Mouse (Mus musculus) kidney, postnatal 0 days (tissue): Measurements from ENCODE around the gene Lfng. TPM values are rescaled to one million over a fixed set of nuclear protein-coding genes. Genes with fewer than 3 reads are reported as not detected.

ENCODE experiments used
- ATAC-seq: fragments of 200-750 bp; cut with Nextera tagmentation; replicated peaks from 2 replicates; pipeline ENCODE4 v1.8.0; 2017; ENCODE audit warnings: low read depth, moderate number of reproducible peaks, moderate TSS enrichment, moderate library complexity; ENCODE audit not compliant: low FRiP score
- DNase-seq: peaks from one replicate; pipeline ENCODE4 v3.0.0-alpha.2; 2016; ENCODE audit warnings: low spot score
- H3K27ac ChIP-seq: fragments of 300-500 bp; sonication (generic); 2 replicates; pipeline ENCODE4 v1.5.1; 2014; ENCODE audit warnings: mild to moderate bottlenecking
- H3K27me3 ChIP-seq: fragments of 300-500 bp; sonication (generic); 2 replicates; pipeline ENCODE4 v1.6.1; 2014; ENCODE audit warnings: low read length, mixed read lengths; ENCODE audit not compliant: insufficient read depth
- H3K36me3 ChIP-seq: fragments of 300-500 bp; sonication (generic); 2 replicates; pipeline ENCODE4 v1.6.1; 2014; ENCODE audit warnings: low read length, mixed read lengths; ENCODE audit not compliant: insufficient read depth
- H3K4me1 ChIP-seq: fragments of 300-500 bp; sonication (generic); replicated peaks from 2 replicates; pipeline ENCODE4 v1.6.1; 2014; ENCODE audit warnings: antibody characterized with exemption, low read length, mixed read lengths; ENCODE audit not compliant: insufficient read depth
- H3K4me2 ChIP-seq: fragments of 300-500 bp; sonication (generic); 2 replicates; pipeline ENCODE4 v1.6.1; 2014; ENCODE audit warnings: mild to moderate bottlenecking, low read length, moderate library complexity, mixed read lengths
- H3K4me3 ChIP-seq: fragments of 300-500 bp; sonication (generic); replicated peaks from 2 replicates; pipeline ENCODE4 v1.5.1; 2014; ENCODE audit warnings: low read depth, low read length
- H3K9ac ChIP-seq: fragments of 300-500 bp; sonication (generic); 2 replicates; pipeline ENCODE4 v1.6.1; 2014; ENCODE audit warnings: low read depth, low read length
- H3K9me3 ChIP-seq: fragments of 300-500 bp; sonication (generic); replicated peaks from 2 replicates; pipeline ENCODE4 v1.6.1; 2016; ENCODE audit warnings: low read length, inconsistent platforms, mixed read lengths
- CTCF ChIP-seq: IDR thresholded peaks from 2 replicates; pipeline ENCODE4 v1.5.1; 2016; ENCODE audit warnings: antibody characterized with exemption, low read depth, mild to moderate bottlenecking, moderate library complexity
- WGBS: fragments of 180-500 bp; shearing (Covaris S2); extraction: QIAGEN DNeasy Blood & Tissue Kit; methylation state at CpG from one replicate; pipeline ENCODE4 v1.1.7; 2014; 5-methylcytosine and 5-hydroxymethylcytosine counted together
- polyA plus RNA-seq: library from polyadenylated mRNA; unstranded; fragments of >200 nt; fragmentation: Nextera tagmentation; extraction: Ambion mirVana; gene quantifications from 2 replicates; pipeline ENCODE4 v1.2.1, GENCODE M21; 2015

Gene Lfng
- 28.8 and 33.4 TPM in 2 replicates for polyA plus RNA-seq

- Histone ChIP-seq H3K9me3 (no peaks in the 10 kb centered on the region), H3K27ac (peak within 1 kb of the TSS; percentile 77), H3K27me3 (no peaks in the 10 kb centered on the region), H3K4me1 (peaks cover 62% of the 10 kb centered on the region), H3K36me3 (no peaks in the 10 kb centered on the region), H3K4me3 (peak within 1 kb of the TSS; percentile 62), H3K4me2 (peak within 1 kb of the TSS; percentile 81), H3K9ac (peak within 1 kb of the TSS; percentile 71)
- DNase-seq (peak; percentile 97), ATAC-seq (peak; percentile 77)
- TF ChIP-seq CTCF: peak; percentile 30; the same call in 1 of the 2 replicates
- WGBS: under 1% methylated on average over 87 of the region's 91 CpGs
Observed at GRCm38 (mm10) chr5:140607001-140607835, at the start of gene Lfng. Lfng (plus strand) TSS chr5:140607320.

GRCm38 (mm10) chr5:140562601-140563000 lies 44.5 kb upstream of the Lfng start:
- no peak overlapping the region for H3K4me3 ChIP-seq
- H3K9ac ChIP-seq: no peak overlapping the region
- no peak overlapping the region for H3K27ac ChIP-seq
- WGBS: 71% methylated on average over 9 of the region's 9 CpGs
- H3K4me1 ChIP-seq: peaks cover 6% of the 10 kb centered on the region; the same call in 1 of the 2 replicates
- ATAC-seq: no peak
- DNase-seq: no peak
- no peaks in the 10 kb centered on the region for H3K9me3 ChIP-seq
- no peaks in the 10 kb centered on the region for H3K36me3 ChIP-seq
- H3K27me3 ChIP-seq: no peaks in the 10 kb centered on the region
- no peak overlapping the region for H3K4me2 ChIP-seq
- no peak for TF ChIP-seq CTCF

DNA sequence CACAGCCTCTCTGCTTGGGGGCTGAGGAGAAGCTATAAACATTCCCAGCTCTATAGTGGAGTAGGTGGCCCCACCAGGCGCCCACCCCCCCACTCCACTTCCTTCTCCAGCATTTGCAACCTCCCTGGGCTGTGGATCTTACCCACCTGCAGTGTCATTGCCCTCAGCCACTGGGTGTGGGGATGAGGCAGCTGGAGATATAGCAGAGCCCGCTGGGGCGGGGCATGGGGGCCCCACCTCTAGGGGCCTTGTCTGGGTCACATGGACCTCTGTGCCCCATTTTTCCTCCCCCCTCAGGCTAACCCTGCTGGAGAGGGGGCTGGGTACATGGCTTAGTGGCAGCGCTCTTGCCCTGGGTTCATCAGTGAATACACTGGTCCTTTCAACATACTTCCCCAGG lies 42.2 kb upstream of the Lfng start, which contains the start of gene Grifin:
Gene Grifin, minus strand, starts transcription at position 176 of the 400 bp plus-strand sequence.
- no peak for TF ChIP-seq CTCF
- no peaks in the 10 kb centered on the region for H3K36me3 ChIP-seq
- no peaks in the 10 kb centered on the region for H3K9me3 ChIP-seq
- peaks cover 6% of the 10 kb centered on the region; the same call in 1 of the 2 replicates for H3K4me1 ChIP-seq
- no peak within 1 kb of the TSS for H3K9ac ChIP-seq
- WGBS: 93% methylated on average over 4 of the region's 4 CpGs
- no peak within 1 kb of the TSS for H3K27ac ChIP-seq
- H3K4me3 ChIP-seq: no peak within 1 kb of the TSS
- ATAC-seq: no peak
- H3K4me2 ChIP-seq: no peak within 1 kb of the TSS
- H3K27me3 ChIP-seq: no peaks in the 10 kb centered on the region
- no peak for DNase-seq

DNA sequence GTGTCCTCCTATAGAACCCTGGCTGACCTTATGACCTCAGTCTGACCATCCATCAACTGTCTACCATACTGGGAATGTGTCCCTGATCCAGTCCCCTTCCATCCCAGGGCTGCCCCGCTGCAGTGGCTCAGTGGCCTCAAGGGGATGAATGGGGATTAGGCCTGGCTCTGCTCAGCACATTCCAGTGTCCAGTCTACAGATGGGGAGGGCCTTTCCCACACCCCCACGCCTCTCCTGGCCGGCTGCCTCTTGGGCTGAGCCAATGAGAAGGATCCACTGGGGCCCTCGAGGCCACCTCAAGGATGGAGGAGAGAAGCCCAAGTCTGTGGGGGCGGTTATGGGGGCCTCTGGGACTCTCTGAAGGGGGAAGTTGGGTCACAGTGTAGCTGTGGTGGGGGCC lies 41.7 kb upstream of the Lfng start:
- ATAC-seq (no peak; the same call in 1 of the 2 replicates), DNase-seq (peak; percentile 73)
- 52% methylated on average over 5 of the region's 5 CpGs for WGBS
- Histone ChIP-seq H3K9me3 (no peaks in the 10 kb centered on the region), H3K9ac (no peak overlapping the region), H3K4me3 (no peak overlapping the region), H3K36me3 (no peaks in the 10 kb centered on the region), H3K4me2 (no peak overlapping the region), H3K27me3 (no peaks in the 10 kb centered on the region), H3K27ac (no peak overlapping the region), H3K4me1 (peaks cover 6% of the 10 kb centered on the region; the same call in 1 of the 2 replicates)
- TF ChIP-seq CTCF: no peak

DNA sequence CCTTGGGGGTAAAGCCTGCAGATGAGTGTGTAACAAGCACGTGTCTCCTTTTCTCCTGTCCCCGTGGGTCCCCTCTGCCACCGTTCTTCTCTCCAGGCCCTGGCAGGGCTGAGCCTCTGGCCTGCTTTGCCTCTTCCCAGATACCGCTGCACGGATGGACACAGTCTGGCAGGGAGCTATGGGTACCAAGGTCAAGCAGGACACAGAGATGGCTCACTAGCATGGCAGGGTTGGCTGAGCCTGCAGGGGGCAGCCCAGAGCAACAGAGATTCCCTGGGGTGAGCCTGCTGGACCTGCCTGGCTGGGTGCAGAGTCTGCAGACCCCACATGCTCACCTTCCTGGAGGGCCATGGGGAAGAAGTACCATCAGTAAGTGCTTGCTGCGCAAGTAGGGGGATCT lies 41.3 kb upstream of the Lfng start:
- H3K9ac ChIP-seq: no peak overlapping the region

GRCm38 (mm10) chr5:140566271-140566670 lies 40.8 kb upstream of the Lfng start:
- DNase-seq: no peak
- no peak overlapping the region for H3K4me2 ChIP-seq

More for the DNA sequence above, 41.3 kb upstream of the Lfng start:
- DNase-seq (no peak), ATAC-seq (peak; percentile 29; the same call in 1 of the 2 replicates)
- H3K4me3 ChIP-seq: no peak overlapping the region
- no peaks in the 10 kb centered on the region for H3K27me3 ChIP-seq
- no peak overlapping the region for H3K27ac ChIP-seq
- peaks cover 6% of the 10 kb centered on the region; the same call in 1 of the 2 replicates for H3K4me1 ChIP-seq
- H3K4me2 ChIP-seq: no peak overlapping the region
- 69% methylated on average over 6 of the region's 6 CpGs for WGBS
- H3K9me3 ChIP-seq: no peaks in the 10 kb centered on the region
- peak; percentile 70 for TF ChIP-seq CTCF
- no peaks in the 10 kb centered on the region for H3K36me3 ChIP-seq

More at GRCm38 (mm10) chr5:140566271-140566670, 40.8 kb upstream of the Lfng start:
- Histone ChIP-seq H3K9ac (no peak overlapping the region), H3K27ac (no peak overlapping the region), H3K9me3 (no peaks in the 10 kb centered on the region), H3K4me1 (peaks cover 6% of the 10 kb centered on the region; the same call in 1 of the 2 replicates), H3K4me3 (no peak overlapping the region), H3K27me3 (no peaks in the 10 kb centered on the region), H3K36me3 (no peaks in the 10 kb centered on the region)
- no peak for ATAC-seq
- 75% methylated on average over 4 of the region's 4 CpGs for WGBS
- TF ChIP-seq CTCF: no peak
